Mouse (Mus musculus): ENCODE data around the gene Gdpd2.

The Gdpd2 gene

DNA sequence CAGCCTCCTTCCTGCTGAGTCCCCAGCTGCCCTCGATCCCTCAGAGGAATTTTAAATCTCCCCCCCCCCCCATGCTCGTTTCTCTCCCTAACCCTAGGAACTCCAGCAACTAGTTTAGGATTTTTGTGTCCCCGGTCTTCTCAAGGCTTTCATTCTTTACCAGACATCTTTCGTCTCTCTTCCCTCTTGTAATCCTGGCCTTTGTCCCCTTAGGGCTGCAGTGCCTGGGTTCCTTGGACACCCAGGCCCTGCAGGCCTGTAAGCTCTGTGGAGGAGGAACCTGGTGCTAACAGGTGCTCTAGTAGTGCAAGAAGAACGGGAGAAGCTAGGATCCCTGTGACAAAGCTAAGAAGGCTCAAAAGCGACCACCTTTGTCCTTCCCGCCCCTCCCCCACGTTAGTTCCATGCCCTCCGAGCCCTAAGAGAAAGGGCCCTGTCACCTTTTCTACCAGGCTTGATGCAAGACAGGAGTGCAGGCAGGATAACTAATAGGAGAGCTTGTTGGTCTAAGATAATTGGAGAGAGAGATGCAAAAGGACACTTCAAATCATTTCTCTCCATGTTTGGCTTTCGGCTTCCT is 48.1 kb downstream of the Gdpd2 start:
- peak in 1 of 2 experiments; percentile 11 for DNase-seq

DNA sequence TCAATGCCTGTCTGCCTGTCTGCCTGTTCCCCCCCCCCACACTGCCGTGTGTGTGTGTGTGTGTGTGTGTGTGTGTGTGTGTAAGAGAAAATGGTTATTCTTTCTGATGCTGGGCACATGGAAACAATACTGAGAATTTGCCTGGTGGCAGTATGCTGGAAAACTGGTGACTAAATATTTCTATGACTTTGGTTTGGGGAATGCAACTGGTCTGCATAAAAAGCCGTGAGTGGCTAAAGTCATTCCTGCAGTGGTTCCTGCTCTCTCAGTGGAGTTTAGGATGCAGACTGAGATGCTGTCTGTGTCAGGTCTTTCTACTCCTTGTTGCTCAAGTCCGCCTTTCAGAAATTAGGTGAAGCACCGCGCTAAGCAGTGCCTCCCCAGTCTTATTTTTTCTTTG is 48.7 kb downstream of the Gdpd2 start:
- no peak for DNase-seq

Measured in kidney, postnatal 36 days (tissue).